Mouse (Mus musculus): ENCODE data around the gene Gm18596.
"Not testable (repeated sequence)": the region's sequence is repeated elsewhere in the genome, so short reads cannot be mapped to it uniquely, and the experiment has no call there.

Gm18596 gene

DNA sequence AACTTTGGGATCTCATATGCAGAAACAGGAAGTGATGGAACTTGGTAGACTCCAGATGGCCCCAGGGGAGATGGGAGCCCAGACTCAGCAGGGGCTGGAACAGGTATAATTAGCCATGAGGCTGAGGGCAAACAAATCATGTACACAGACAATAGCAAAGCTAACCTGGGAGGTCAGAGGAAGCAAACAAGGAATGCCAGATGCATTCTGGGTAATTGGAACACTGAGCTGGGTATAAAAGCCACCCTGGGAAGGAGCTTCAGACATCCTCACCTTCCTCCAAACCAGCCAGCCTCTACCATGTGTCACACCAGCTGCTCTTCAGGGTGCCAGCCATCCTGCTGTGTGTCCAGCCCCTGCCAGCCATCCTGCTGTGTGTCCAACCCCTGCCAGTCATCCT is 31.3 kb downstream of the Gm18596 start, which contains the start of gene Gm10024:
Gm10024 (plus strand) TSS at position 301 of the 400 bp plus-strand sequence.
- not testable (repeated sequence) for DNase-seq (ENCODE audit: low read depth, low spot score)

DNA sequence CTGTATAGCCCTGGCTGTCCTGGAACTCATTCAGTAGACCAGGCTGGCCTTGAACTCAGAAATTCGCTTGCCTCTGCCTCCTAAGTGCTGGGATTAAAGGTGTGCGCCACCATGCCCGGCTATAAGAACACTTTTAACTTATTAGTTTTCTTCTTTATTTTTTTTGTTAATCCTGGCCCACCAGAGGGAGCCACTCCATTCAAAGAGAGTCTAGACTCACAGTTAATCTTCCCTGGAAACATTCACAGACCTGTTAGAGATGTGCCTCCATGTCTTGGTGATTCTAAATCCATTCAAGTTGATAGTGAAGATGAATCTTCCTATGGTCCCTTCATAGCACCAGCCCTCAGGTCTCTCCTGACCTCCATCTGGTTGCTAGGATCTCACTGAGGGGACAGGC is 32.6 kb downstream of the Gm18596 start:
- DNase-seq (ENCODE audit: low read depth, low spot score) = no peak

DNA sequence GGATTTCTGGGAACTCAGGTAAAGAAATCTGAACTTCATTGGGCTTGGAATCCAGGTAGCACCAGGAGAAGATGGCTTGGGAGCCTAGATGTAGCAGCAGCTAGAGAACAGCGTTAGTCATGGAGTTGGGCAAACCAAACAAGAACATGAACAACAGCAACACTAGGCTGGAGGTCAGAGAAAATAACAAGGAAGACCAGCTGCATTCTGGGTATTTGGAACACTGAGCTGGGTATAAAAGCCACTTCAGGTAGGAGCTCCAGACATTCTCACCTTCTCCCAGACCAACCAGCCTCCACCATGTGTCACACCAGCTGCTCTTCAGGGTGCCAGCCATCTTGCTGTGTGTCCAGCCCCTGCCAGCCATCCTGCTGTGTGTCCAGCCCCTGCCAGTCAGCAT is 36.1 kb downstream of the Gm18596 start, which contains the start of gene Gm10272:
Gm10272 (plus strand) TSS at position 301 of the 400 bp plus-strand sequence.
- no peak for DNase-seq (ENCODE audit: low read depth, low spot score)

DNA sequence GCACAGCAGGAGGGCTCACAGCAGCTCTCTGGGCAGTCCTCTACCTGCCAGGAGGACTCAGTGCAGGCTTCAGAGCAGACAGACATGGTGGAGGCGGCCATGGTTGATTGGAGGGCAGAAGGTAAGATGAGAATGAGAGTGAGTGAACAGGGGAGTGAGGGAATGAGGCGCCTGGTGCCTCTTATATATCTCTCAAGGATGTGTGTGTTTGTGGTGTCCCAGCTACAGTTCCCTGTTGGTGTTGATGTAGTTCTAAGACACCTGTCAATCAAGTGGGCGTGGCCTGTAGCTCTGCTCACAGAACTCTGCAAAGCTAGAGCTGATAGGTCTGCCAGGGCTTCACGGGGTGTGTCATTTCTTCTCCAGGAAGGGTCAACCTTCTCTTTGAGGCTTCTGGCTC is 45.3 kb downstream of the Gm18596 start, which contains the start of gene Gm9508:
Gm9508 (minus strand) TSS at position 101 of the 400 bp plus-strand sequence.
- DNase-seq (ENCODE audit: low read depth, low spot score) = no peak

Measured in CD4-positive helper T cell, adult 2 months (primary cell).